Mouse (Mus musculus) layer of hippocampus, adult 9-11 months (tissue): Measurements from ENCODE around the gene Il1rl1.

Experiments used
- DNase-seq: peaks from one replicate; pipeline ENCODE4 v3.0.0; 2022

Gene Il1rl1

GRCm38 (mm10) chr1:40439504-40439903, 10.1 kb downstream of the Il1rl1 start:
- no peak for DNase-seq

GRCm38 (mm10) chr1:40444800-40445199, 15.4 kb downstream of the Il1rl1 start:
- DNase-seq = peak; percentile 9

GRCm38 (mm10) chr1:40465477-40466430, 36.4 kb downstream of the Il1rl1 start, which contains the start of gene Il18r1:
TSS of gene Il18r1 (plus strand) at chr1:40465552.
- DNase-seq = no peak

GRCm38 (mm10) chr1:40467306-40467705, 37.9 kb downstream of the Il1rl1 start:
- DNase-seq = no peak

GRCm38 (mm10) chr1:40468805-40469204, 39.4 kb downstream of the Il1rl1 start:
- no peak for DNase-seq

- DNase-seq = no peak
Observed at GRCm38 (mm10) chr1:40469900-40470299, 40.5 kb downstream of the Il1rl1 start.

- no peak for DNase-seq
Observed at GRCm38 (mm10) chr1:40472401-40472800, 43.0 kb downstream of the Il1rl1 start.

- DNase-seq = no peak
Observed at GRCm38 (mm10) chr1:40473640-40474039, 44.3 kb downstream of the Il1rl1 start.

- DNase-seq = no peak
Observed at GRCm38 (mm10) chr1:40474336-40474735, 45.0 kb downstream of the Il1rl1 start.

- DNase-seq = no peak
Observed at GRCm38 (mm10) chr1:40475697-40476096, 46.3 kb downstream of the Il1rl1 start.

GRCm38 (mm10) chr1:40476756-40477155, 47.4 kb downstream of the Il1rl1 start:
- no peak for DNase-seq

- no peak for DNase-seq
Observed at GRCm38 (mm10) chr1:40479505-40479923, 50.1 kb downstream of the Il1rl1 start.

GRCm38 (mm10) chr1:40494594-40494993, 65.2 kb downstream of the Il1rl1 start:
- no peak for DNase-seq

GRCm38 (mm10) chr1:40499708-40500107, 70.3 kb downstream of the Il1rl1 start:
- DNase-seq = no peak

GRCm38 (mm10) chr1:40501126-40501525, 71.8 kb downstream of the Il1rl1 start:
- DNase-seq = no peak

GRCm38 (mm10) chr1:40501546-40502398, 72.4 kb downstream of the Il1rl1 start:
- no peak for DNase-seq

- DNase-seq = no peak
Observed at GRCm38 (mm10) chr1:40504548-40504947, 75.2 kb downstream of the Il1rl1 start.
